Mouse (Mus musculus): ENCODE data around the gene Fam120a. TPM values are rescaled to one million over a fixed set of nuclear protein-coding genes. Genes with fewer than 3 reads are reported as not detected.

The Fam120a gene
- polyA plus RNA-seq, 1 experiment from 2014 or later: 41.4 TPM

- H3K4me1 ChIP-seq (ENCODE audit: control insufficient read depth, insufficient read depth, low read length): peaks cover 13% of the 10 kb centered on the region
- H3K4me2 ChIP-seq (replicated peaks; ENCODE audit: low read depth, low read length): no peak overlapping the region
- no peak overlapping the region for H3K9ac ChIP-seq (ENCODE audit: low read depth, low read length)
- no peaks in the 10 kb centered on the region for H3K27me3 ChIP-seq (ENCODE audit: control insufficient read depth, insufficient read depth, low read length)
- 60% methylated on average over 5 of the region's 5 CpGs for WGBS
- no peak for ATAC-seq (ENCODE audit: low FRiP score, low TSS enrichment)
- no peak overlapping the region for H3K4me3 ChIP-seq (ENCODE audit: low read length)
- no peaks in the 10 kb centered on the region for H3K9me3 ChIP-seq (ENCODE audit: control insufficient read depth, low read length)
- H3K36me3 ChIP-seq (ENCODE audit: control insufficient read depth, insufficient read depth, low read length): no peaks in the 10 kb centered on the region
- peak overlapping the region; percentile 66 for H3K27ac ChIP-seq (ENCODE audit: low read depth, low read length)
These were observed 3.2 kb upstream of the Fam120a start for GRCm38 (mm10) chr13:48971033-48971432.

- no peak overlapping the region for H3K4me3 ChIP-seq (ENCODE audit: low read length)
- no peak overlapping the region for H3K9ac ChIP-seq (ENCODE audit: low read depth, low read length)
- no peak for ATAC-seq (ENCODE audit: low FRiP score, low TSS enrichment)
- peaks cover 13% of the 10 kb centered on the region for H3K4me1 ChIP-seq (ENCODE audit: control insufficient read depth, insufficient read depth, low read length)
- H3K27ac ChIP-seq (ENCODE audit: low read depth, low read length): peak overlapping the region; percentile 66
- H3K9me3 ChIP-seq (ENCODE audit: control insufficient read depth, low read length): no peaks in the 10 kb centered on the region
- no peaks in the 10 kb centered on the region for H3K27me3 ChIP-seq (ENCODE audit: control insufficient read depth, insufficient read depth, low read length)
- WGBS: 82% methylated on average over 13 of the region's 13 CpGs
- no peaks in the 10 kb centered on the region for H3K36me3 ChIP-seq (ENCODE audit: control insufficient read depth, insufficient read depth, low read length)
- no peak overlapping the region; the same call in 1 of the 2 replicates for H3K4me2 ChIP-seq (replicated peaks; ENCODE audit: low read depth, low read length)
These were observed 2.7 kb upstream of the Fam120a start for GRCm38 (mm10) chr13:48970566-48970965.

- H3K9ac ChIP-seq (ENCODE audit: low read depth, low read length): peak overlapping the region; percentile 95
- no peak; the same call in 1 of the 2 replicates for ATAC-seq (ENCODE audit: low FRiP score, low TSS enrichment)
- H3K4me2 ChIP-seq (replicated peaks; ENCODE audit: low read depth, low read length): peak overlapping the region; percentile 96
- peaks cover 19% of the 10 kb centered on the region for H3K4me1 ChIP-seq (ENCODE audit: control insufficient read depth, insufficient read depth, low read length)
- peak overlapping the region; percentile 94 for H3K4me3 ChIP-seq (ENCODE audit: low read length)
- H3K27ac ChIP-seq (ENCODE audit: low read depth, low read length): peak overlapping the region; percentile 88
- H3K36me3 ChIP-seq (ENCODE audit: control insufficient read depth, insufficient read depth, low read length): no peaks in the 10 kb centered on the region
- no peaks in the 10 kb centered on the region for H3K9me3 ChIP-seq (ENCODE audit: control insufficient read depth, low read length)
- H3K27me3 ChIP-seq (ENCODE audit: control insufficient read depth, insufficient read depth, low read length): no peaks in the 10 kb centered on the region
- WGBS: 9% methylated on average over 7 of the region's 7 CpGs
These were observed 902 bp upstream of the Fam120a start for GRCm38 (mm10) chr13:48968750-48969088.

- Histone ChIP-seq H3K27ac (ENCODE audit: low read depth, low read length) (peak overlapping the region; percentile 88), H3K4me1 (ENCODE audit: control insufficient read depth, insufficient read depth, low read length) (peaks cover 25% of the 10 kb centered on the region), H3K9me3 (ENCODE audit: control insufficient read depth, low read length) (no peaks in the 10 kb centered on the region), H3K4me2 (replicated peaks; ENCODE audit: low read depth, low read length) (peak overlapping the region; percentile 96), H3K27me3 (ENCODE audit: control insufficient read depth, insufficient read depth, low read length) (no peaks in the 10 kb centered on the region), H3K36me3 (ENCODE audit: control insufficient read depth, insufficient read depth, low read length) (no peaks in the 10 kb centered on the region), H3K9ac (ENCODE audit: low read depth, low read length) (peak overlapping the region; percentile 95), H3K4me3 (ENCODE audit: low read length) (peak overlapping the region; percentile 94)
- ATAC-seq (ENCODE audit: low FRiP score, low TSS enrichment): peak; percentile 11; the same call in 1 of the 2 replicates
- under 1% methylated on average over 53 of the region's 58 CpGs for whole genome bisulfite sequencing
These were observed 681 bp downstream of the Fam120a start for GRCm38 (mm10) chr13:48966851-48967821.

GRCm38 (mm10) chr13:48965559-48966525, 2.0 kb downstream of the Fam120a start:
- peak overlapping the region; percentile 96 for H3K4me2 ChIP-seq (replicated peaks; ENCODE audit: low read depth, low read length)
- ATAC-seq (ENCODE audit: low FRiP score, low TSS enrichment): peak; percentile 60
- H3K4me1 ChIP-seq (ENCODE audit: control insufficient read depth, insufficient read depth, low read length): peaks cover 26% of the 10 kb centered on the region
- 7% methylated on average over 7 of the region's 7 CpGs for WGBS
- no peaks in the 10 kb centered on the region for H3K27me3 ChIP-seq (ENCODE audit: control insufficient read depth, insufficient read depth, low read length)
- H3K36me3 ChIP-seq (ENCODE audit: control insufficient read depth, insufficient read depth, low read length): no peaks in the 10 kb centered on the region
- H3K27ac ChIP-seq (ENCODE audit: low read depth, low read length): peak overlapping the region; percentile 88
- H3K9me3 ChIP-seq (ENCODE audit: control insufficient read depth, low read length): no peaks in the 10 kb centered on the region
- peak overlapping the region; percentile 94 for H3K4me3 ChIP-seq (ENCODE audit: low read length)
- H3K9ac ChIP-seq (ENCODE audit: low read depth, low read length): peak overlapping the region; percentile 95; the same call in 1 of the 2 replicates

- no peaks in the 10 kb centered on the region for H3K9me3 ChIP-seq (ENCODE audit: control insufficient read depth, low read length)
- no peaks in the 10 kb centered on the region for H3K27me3 ChIP-seq (ENCODE audit: control insufficient read depth, insufficient read depth, low read length)
- H3K27ac ChIP-seq (ENCODE audit: low read depth, low read length): no peak overlapping the region
- WGBS: 80% methylated on average over 4 of the region's 4 CpGs
- H3K4me1 ChIP-seq (ENCODE audit: control insufficient read depth, insufficient read depth, low read length): peaks cover 20% of the 10 kb centered on the region
- no peaks in the 10 kb centered on the region for H3K36me3 ChIP-seq (ENCODE audit: control insufficient read depth, insufficient read depth, low read length)
- no peak for ATAC-seq (ENCODE audit: low FRiP score, low TSS enrichment)
- H3K9ac ChIP-seq (ENCODE audit: low read depth, low read length): peak overlapping the region; percentile 35; the same call in 1 of the 2 replicates
- H3K4me3 ChIP-seq (ENCODE audit: low read length): peak overlapping the region; percentile 94; the same call in 1 of the 2 replicates
- H3K4me2 ChIP-seq (replicated peaks; ENCODE audit: low read depth, low read length): peak overlapping the region; percentile 96
These were observed 3.0 kb downstream of the Fam120a start for GRCm38 (mm10) chr13:48964850-48965249.

- no peak overlapping the region for H3K4me2 ChIP-seq (replicated peaks; ENCODE audit: low read depth, low read length)
- H3K27me3 ChIP-seq (ENCODE audit: control insufficient read depth, insufficient read depth, low read length): no peaks in the 10 kb centered on the region
- no peak overlapping the region for H3K27ac ChIP-seq (ENCODE audit: low read depth, low read length)
- no peak overlapping the region for H3K9ac ChIP-seq (ENCODE audit: low read depth, low read length)
- no peaks in the 10 kb centered on the region for H3K9me3 ChIP-seq (ENCODE audit: control insufficient read depth, low read length)
- no peaks in the 10 kb centered on the region for H3K36me3 ChIP-seq (ENCODE audit: control insufficient read depth, insufficient read depth, low read length)
- 79% methylated on average over 1 of the region's 1 CpGs for WGBS
- H3K4me1 ChIP-seq (ENCODE audit: control insufficient read depth, insufficient read depth, low read length): peaks cover 16% of the 10 kb centered on the region
- ATAC-seq (ENCODE audit: low FRiP score, low TSS enrichment): no peak
- no peak overlapping the region for H3K4me3 ChIP-seq (ENCODE audit: low read length)
These were observed 4.7 kb downstream of the Fam120a start for GRCm38 (mm10) chr13:48963111-48963510.

- Histone ChIP-seq H3K4me3 (ENCODE audit: low read length) (no peak overlapping the region), H3K27ac (ENCODE audit: low read depth, low read length) (no peak overlapping the region), H3K4me1 (ENCODE audit: control insufficient read depth, insufficient read depth, low read length) (peaks cover 16% of the 10 kb centered on the region), H3K9ac (ENCODE audit: low read depth, low read length) (no peak overlapping the region), H3K27me3 (ENCODE audit: control insufficient read depth, insufficient read depth, low read length) (no peaks in the 10 kb centered on the region), H3K9me3 (ENCODE audit: control insufficient read depth, low read length) (no peaks in the 10 kb centered on the region), H3K4me2 (replicated peaks; ENCODE audit: low read depth, low read length) (no peak overlapping the region), H3K36me3 (ENCODE audit: control insufficient read depth, insufficient read depth, low read length) (no peaks in the 10 kb centered on the region)
- WGBS: 73% methylated on average over 3 of the region's 3 CpGs
- no peak for ATAC-seq (ENCODE audit: low FRiP score, low TSS enrichment)
These were observed 5.3 kb downstream of the Fam120a start for GRCm38 (mm10) chr13:48962519-48962918.

All from kidney, embryonic 14.5 days (tissue).